Mouse (Mus musculus) embryonic facial prominence, embryonic 12.5 days (tissue): ENCODE measurements around the gene Fdxr. TPM values are rescaled to one million over a fixed set of nuclear protein-coding genes. Genes with fewer than 3 reads are reported as not detected.

Experiments
- ATAC-seq: fragments of 200-750 bp; cut with Nextera tagmentation; 2 replicates; pipeline ENCODE4 v1.8.0; 2017; ENCODE audit not compliant: insufficient number of reproducible peaks, insufficient read depth, low FRiP score, low TSS enrichment
- H3K27ac ChIP-seq: fragments of 300-500 bp; sonication (generic); 2 replicates; pipeline ENCODE4 v1.5.1; 2016; ENCODE audit warnings: mild to moderate bottlenecking
- H3K27me3 ChIP-seq: fragments of 300-500 bp; sonication (generic); 2 replicates; pipeline ENCODE4 v1.6.1; 2016; ENCODE audit warnings: mild to moderate bottlenecking, moderate library complexity
- H3K36me3 ChIP-seq: fragments of 300-500 bp; sonication (generic); 2 replicates; pipeline ENCODE4 v1.6.1; 2016; ENCODE audit warnings: mild to moderate bottlenecking
- H3K4me1 ChIP-seq: fragments of 300-500 bp; sonication (generic); 2 replicates; pipeline ENCODE4 v1.6.1; 2016
- H3K4me2 ChIP-seq: fragments of 300-500 bp; sonication (generic); replicated peaks from 2 replicates; pipeline ENCODE4 v1.6.1; 2016; ENCODE audit warnings: mild to moderate bottlenecking, moderate library complexity
- H3K4me3 ChIP-seq: fragments of 300-500 bp; sonication (generic); 2 replicates; pipeline ENCODE4 v1.5.1; 2016; ENCODE audit warnings: mild to moderate bottlenecking
- H3K9ac ChIP-seq: fragments of 300-500 bp; sonication (generic); 2 replicates; pipeline ENCODE4 v1.6.1; 2016; ENCODE audit warnings: mild to moderate bottlenecking, moderate library complexity
- H3K9me3 ChIP-seq: fragments of 300-500 bp; sonication (generic); 2 replicates; pipeline ENCODE4 v1.6.1; 2016; ENCODE audit warnings: mild to moderate bottlenecking, moderate library complexity
- WGBS: fragments of 180-500 bp; shearing (Covaris S2); methylation state at CpG from one replicate; pipeline ENCODE4 v1.1.7; 2016; 5-methylcytosine and 5-hydroxymethylcytosine counted together
- polyA plus RNA-seq: library from polyadenylated mRNA; unstranded; fragments of >200 nt; fragmentation: Nextera tagmentation; extraction: Ambion mirVana; gene quantifications from 2 replicates; pipeline ENCODE4 v1.2.1, GENCODE M21; 2016

Gene Fdxr
- polyA plus RNA-seq, 1 experiment from 2014 or later: 14.6 TPM

DNA sequence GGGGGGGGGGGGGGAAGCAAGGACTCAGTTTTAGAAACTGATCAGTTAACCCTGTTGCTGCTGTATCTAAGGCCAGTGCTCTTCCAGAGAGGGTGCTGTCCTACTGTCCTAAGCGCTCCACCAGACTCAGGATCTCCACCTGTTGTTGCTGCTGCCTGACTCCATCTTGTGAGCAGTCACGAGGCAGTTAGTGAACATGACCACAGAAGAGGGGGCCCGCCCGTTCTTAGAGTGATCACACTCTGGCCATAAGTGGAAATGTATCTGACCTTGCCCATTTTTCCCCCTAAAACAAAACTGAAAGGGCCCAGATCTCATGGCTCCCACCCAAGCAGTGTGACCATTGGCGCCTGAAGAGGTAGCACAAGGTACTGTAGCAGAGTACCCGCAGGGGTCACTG is 28.9 kb downstream of the Fdxr start:
- H3K4me3 ChIP-seq: no peak overlapping the region
- H3K27me3 ChIP-seq: peaks cover 71% of the 10 kb centered on the region
- WGBS: 76% methylated on average over 6 of the region's 6 CpGs
- H3K9me3 ChIP-seq: no peaks in the 10 kb centered on the region
- H3K9ac ChIP-seq: no peak overlapping the region
- ATAC-seq: no peak
- peaks cover 19% of the 10 kb centered on the region for H3K36me3 ChIP-seq
- peaks cover 10% of the 10 kb centered on the region; the same call in 1 of the 2 replicates for H3K4me1 ChIP-seq
- no peak overlapping the region for H3K27ac ChIP-seq
- H3K4me2 ChIP-seq: no peak overlapping the region

GRCm38 (mm10) chr11:115247240-115247639 is 29.6 kb downstream of the Fdxr start:
- Histone ChIP-seq H3K27me3 (peaks cover 65% of the 10 kb centered on the region), H3K36me3 (peaks cover 19% of the 10 kb centered on the region), H3K4me3 (no peak overlapping the region), H3K4me2 (no peak overlapping the region), H3K9me3 (no peaks in the 10 kb centered on the region), H3K27ac (no peak overlapping the region), H3K9ac (no peak overlapping the region), H3K4me1 (peaks cover 10% of the 10 kb centered on the region; the same call in 1 of the 2 replicates)
- no peak for ATAC-seq
- WGBS: 20% methylated on average over 3 of the region's 3 CpGs

DNA sequence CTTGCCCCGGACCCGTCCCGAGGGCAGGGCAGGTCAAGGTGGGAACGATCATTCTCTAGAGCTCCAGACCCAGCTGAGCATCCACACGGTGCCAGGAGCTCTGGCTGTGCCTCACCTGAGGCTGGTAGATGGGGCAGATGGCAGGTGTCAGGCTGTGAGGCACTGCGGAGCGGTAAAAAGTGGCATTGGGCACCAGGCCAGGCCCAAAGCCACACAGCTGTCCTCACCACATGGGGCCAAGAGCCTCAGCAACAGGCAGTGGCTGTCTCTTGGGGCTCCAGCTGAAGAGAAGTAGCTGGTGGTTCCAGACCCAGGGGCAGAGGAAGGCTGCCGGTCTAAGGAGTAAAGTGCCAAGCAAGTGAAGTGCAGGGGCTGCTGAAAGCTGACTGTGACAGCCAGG is 30.5 kb downstream of the Fdxr start:
- H3K9ac ChIP-seq: no peak overlapping the region
- ATAC-seq: no peak
- no peak overlapping the region for H3K4me2 ChIP-seq
- H3K27ac ChIP-seq: no peak overlapping the region
- no peaks in the 10 kb centered on the region for H3K9me3 ChIP-seq
- WGBS: 75% methylated on average over 8 of the region's 8 CpGs
- H3K4me3 ChIP-seq: no peak overlapping the region
- H3K27me3 ChIP-seq: peaks cover 57% of the 10 kb centered on the region
- peaks cover 10% of the 10 kb centered on the region; the same call in 1 of the 2 replicates for H3K4me1 ChIP-seq
- H3K36me3 ChIP-seq: peaks cover 19% of the 10 kb centered on the region

GRCm38 (mm10) chr11:115244840-115245239 is 32.0 kb downstream of the Fdxr start:
- H3K4me1 ChIP-seq: 0 out of 2 replicates have a peak, but pooled peaks cover 3% of the 10 kb centered on the region
- 92% methylated on average over 8 of the region's 8 CpGs for WGBS

GRCm38 (mm10) chr11:115243783-115244182 is 33.1 kb downstream of the Fdxr start:
- H3K4me3 ChIP-seq: no peak overlapping the region
- ATAC-seq: no peak
- H3K9ac ChIP-seq: no peak overlapping the region
- 89% methylated on average over 12 of the region's 12 CpGs for WGBS
- no peaks in the 10 kb centered on the region for H3K9me3 ChIP-seq
- no peak overlapping the region for H3K27ac ChIP-seq
- H3K4me1 ChIP-seq: no peaks in the 10 kb centered on the region
- H3K27me3 ChIP-seq: peaks cover 31% of the 10 kb centered on the region
- peaks cover 19% of the 10 kb centered on the region for H3K36me3 ChIP-seq
- H3K4me2 ChIP-seq: no peak overlapping the region

More at GRCm38 (mm10) chr11:115244840-115245239, 32.0 kb downstream of the Fdxr start:
- peaks cover 41% of the 10 kb centered on the region for H3K27me3 ChIP-seq
- H3K9ac ChIP-seq: no peak overlapping the region
- H3K4me2 ChIP-seq: no peak overlapping the region
- H3K36me3 ChIP-seq: peaks cover 19% of the 10 kb centered on the region
- H3K27ac ChIP-seq: no peak overlapping the region
- no peaks in the 10 kb centered on the region for H3K9me3 ChIP-seq
- no peak for ATAC-seq
- H3K4me3 ChIP-seq: no peak overlapping the region

DNA sequence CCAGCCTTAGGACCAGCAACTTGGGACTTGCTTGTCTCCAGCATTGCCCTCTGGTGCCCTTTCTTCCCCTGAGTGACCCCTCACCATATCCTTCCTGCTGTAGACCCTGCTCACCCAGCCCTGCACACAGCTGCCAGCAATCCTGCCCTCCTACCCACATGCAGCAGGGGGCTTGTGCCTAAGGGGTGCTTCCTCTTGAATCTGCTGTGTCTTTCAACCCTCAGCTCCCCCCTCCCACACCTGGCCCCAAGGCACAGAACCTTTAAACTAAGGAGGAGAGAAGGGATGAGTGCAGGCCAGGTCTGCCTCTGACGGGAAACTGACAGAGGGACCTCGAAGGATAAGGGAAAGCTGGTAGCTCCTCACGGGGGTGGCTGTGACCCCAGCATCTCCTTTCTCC is 34.1 kb downstream of the Fdxr start:
- H3K27me3 ChIP-seq: peaks cover 20% of the 10 kb centered on the region
- no peaks in the 10 kb centered on the region for H3K9me3 ChIP-seq
- no peak overlapping the region for H3K9ac ChIP-seq
- no peak overlapping the region for H3K4me2 ChIP-seq
- H3K36me3 ChIP-seq: peaks cover 19% of the 10 kb centered on the region
- no peak for ATAC-seq
- H3K4me1 ChIP-seq: no peaks in the 10 kb centered on the region
- H3K27ac ChIP-seq: no peak overlapping the region
- WGBS: 44% methylated on average over 3 of the region's 3 CpGs
- H3K4me3 ChIP-seq: no peak overlapping the region

GRCm38 (mm10) chr11:115241402-115241801 is 35.4 kb downstream of the Fdxr start:
- H3K27ac ChIP-seq: no peak overlapping the region
- peaks cover 7% of the 10 kb centered on the region; the same call in 1 of the 2 replicates for H3K27me3 ChIP-seq
- no peak overlapping the region for H3K9ac ChIP-seq
- H3K4me2 ChIP-seq: no peak overlapping the region
- no peaks in the 10 kb centered on the region for H3K9me3 ChIP-seq
- peaks cover 2% of the 10 kb centered on the region for H3K4me1 ChIP-seq
- H3K4me3 ChIP-seq: no peak overlapping the region
- ATAC-seq: no peak
- H3K36me3 ChIP-seq: peaks cover 19% of the 10 kb centered on the region
- 81% methylated on average over 11 of the region's 11 CpGs for WGBS

DNA sequence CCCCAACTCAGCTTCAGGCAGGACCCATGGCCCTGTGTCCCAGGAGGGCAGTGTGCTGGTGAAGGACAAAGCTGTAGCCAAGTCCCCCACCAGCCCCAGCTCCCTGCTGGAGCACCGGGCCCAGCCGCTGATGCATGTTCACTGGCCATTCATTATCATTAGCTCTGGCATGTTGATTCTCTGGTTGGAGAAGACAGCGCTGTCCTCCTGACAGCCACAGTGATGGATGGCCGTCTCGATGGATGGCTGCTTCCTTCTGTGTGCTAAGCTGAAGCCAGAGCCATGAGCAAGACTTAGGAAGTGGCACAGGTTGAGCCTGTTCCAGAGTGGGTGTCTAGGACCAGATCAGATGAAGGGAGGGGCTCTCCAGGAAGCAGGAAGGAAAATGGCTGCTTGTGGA is 40.3 kb downstream of the Fdxr start:
- Histone ChIP-seq H3K4me1 (peaks cover 15% of the 10 kb centered on the region), H3K27me3 (peaks cover 8% of the 10 kb centered on the region; the same call in 1 of the 2 replicates), H3K36me3 (no peaks in the 10 kb centered on the region), H3K9me3 (no peaks in the 10 kb centered on the region), H3K9ac (no peak overlapping the region), H3K4me2 (no peak overlapping the region), H3K4me3 (no peak overlapping the region), H3K27ac (no peak overlapping the region)
- WGBS: 74% methylated on average over 5 of the region's 5 CpGs
- ATAC-seq: no peak

DNA sequence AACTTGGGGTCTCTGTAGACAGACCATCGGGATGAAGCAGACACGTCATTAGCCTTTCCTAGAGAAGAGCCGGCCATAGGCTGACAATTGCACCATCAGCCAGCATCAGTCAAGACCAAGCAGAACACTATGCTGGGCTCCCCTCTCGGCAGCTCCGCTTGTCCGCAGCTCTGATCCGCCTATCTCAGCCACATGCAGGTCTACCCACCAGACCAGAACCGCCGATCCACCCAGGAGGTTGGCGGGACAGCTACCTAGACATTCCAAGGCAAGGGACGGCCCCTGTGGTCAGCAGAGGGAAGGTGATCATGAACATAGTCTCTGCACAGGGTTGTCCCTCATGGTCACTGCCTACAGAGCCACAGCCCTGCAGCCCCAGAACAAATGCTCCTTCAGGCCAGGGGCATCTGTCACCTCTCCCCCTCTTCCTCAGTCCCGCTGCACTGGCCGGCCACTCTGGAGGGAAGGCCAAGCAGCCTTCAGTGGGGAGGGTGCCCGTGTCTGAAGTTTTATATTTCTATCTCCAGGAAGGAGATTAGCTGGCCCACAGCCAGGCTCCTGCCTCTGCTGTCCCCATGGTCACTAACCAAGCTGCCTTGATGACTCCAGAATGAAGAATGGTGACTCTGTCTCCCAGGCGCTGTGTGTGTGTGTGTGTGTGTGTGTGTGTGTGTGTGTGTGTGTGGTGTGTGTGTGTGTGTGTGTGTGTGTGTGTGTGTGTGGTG is 42.4 kb downstream of the Fdxr start:
- Histone ChIP-seq H3K27me3 (peaks cover 15% of the 10 kb centered on the region; the same call in 1 of the 2 replicates), H3K4me1 (peaks cover 22% of the 10 kb centered on the region), H3K4me3 (no peak overlapping the region), H3K9ac (no peak overlapping the region), H3K9me3 (no peaks in the 10 kb centered on the region), H3K36me3 (no peaks in the 10 kb centered on the region), H3K4me2 (no peak overlapping the region), H3K27ac (no peak overlapping the region)
- ATAC-seq: no peak
- WGBS: 74% methylated on average over 15 of the region's 15 CpGs

DNA sequence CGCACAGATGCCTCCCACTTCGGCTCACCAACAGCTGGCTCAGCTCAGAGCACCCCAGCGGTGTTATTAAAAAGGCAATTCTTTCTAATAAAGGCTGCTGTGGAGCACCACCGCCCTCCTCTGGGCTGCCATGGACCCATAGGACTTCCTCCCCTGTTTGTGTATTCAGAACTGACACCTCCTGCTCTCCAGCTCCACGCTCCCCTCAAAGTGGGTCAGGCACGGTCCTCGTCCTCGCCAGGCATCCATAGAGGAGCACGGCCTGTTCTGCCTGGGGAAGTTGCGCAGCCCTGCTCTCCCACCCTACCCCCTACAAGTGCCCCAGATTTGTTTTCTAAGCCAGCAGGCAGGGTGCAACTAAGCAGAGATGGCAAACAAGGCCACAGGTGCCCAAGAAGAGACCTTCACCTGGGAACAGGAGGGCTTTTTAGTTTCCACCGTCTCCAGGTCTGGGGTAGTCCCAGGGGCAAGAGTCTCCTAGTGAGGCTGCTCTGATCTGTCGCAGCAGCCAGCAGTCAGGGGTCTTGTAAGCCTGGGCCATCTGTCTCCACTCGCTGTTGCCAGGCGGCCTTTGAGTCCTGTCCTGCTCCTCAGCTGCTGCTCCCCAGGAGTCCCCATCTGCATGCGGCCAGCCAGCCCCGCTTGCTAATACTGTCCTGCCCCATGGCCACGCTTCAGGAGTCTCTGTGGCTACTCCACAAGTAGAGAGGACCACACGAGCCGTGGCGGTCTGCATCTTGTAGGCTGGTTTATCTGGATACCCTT is 43.1 kb downstream of the Fdxr start:
- 61% methylated on average over 20 of the region's 20 CpGs for WGBS
- Histone ChIP-seq H3K4me1 (peaks cover 25% of the 10 kb centered on the region), H3K27ac (no peak overlapping the region), H3K4me3 (no peak overlapping the region), H3K9me3 (no peaks in the 10 kb centered on the region), H3K9ac (no peak overlapping the region), H3K4me2 (no peak overlapping the region), H3K27me3 (peaks cover 17% of the 10 kb centered on the region), H3K36me3 (no peaks in the 10 kb centered on the region)
- no peak for ATAC-seq

GRCm38 (mm10) chr11:115232889-115233288 is 44.0 kb downstream of the Fdxr start:
- Histone ChIP-seq H3K36me3 (no peaks in the 10 kb centered on the region), H3K9ac (0 out of 2 replicates have a peak overlapping the region, but pooled peaks have one; percentile 19), H3K4me3 (no peak overlapping the region), H3K4me1 (peaks cover 28% of the 10 kb centered on the region), H3K9me3 (no peaks in the 10 kb centered on the region), H3K27me3 (peaks cover 18% of the 10 kb centered on the region), H3K27ac (no peak overlapping the region), H3K4me2 (no peak overlapping the region)
- ATAC-seq: no peak
- WGBS: 79% methylated on average over 5 of the region's 5 CpGs

GRCm38 (mm10) chr11:115231924-115232323 is 44.9 kb downstream of the Fdxr start:
- 0 out of 2 replicates have a peak overlapping the region, but pooled peaks have one; percentile 3 for H3K27ac ChIP-seq
- no peak overlapping the region for H3K9ac ChIP-seq
- no peak for ATAC-seq
- H3K4me3 ChIP-seq: no peak overlapping the region
- WGBS: 53% methylated on average over 9 of the region's 9 CpGs
- H3K4me1 ChIP-seq: peaks cover 38% of the 10 kb centered on the region
- H3K27me3 ChIP-seq: peaks cover 18% of the 10 kb centered on the region
- H3K9me3 ChIP-seq: no peaks in the 10 kb centered on the region
- no peak overlapping the region for H3K4me2 ChIP-seq
- H3K36me3 ChIP-seq: no peaks in the 10 kb centered on the region
